Mouse (Mus musculus): ENCODE results near the gene Apobec3. TPM values are rescaled to one million over a fixed set of nuclear protein-coding genes. Genes with fewer than 3 reads are reported as not detected.
"Not testable (repeated sequence)": the region's sequence is repeated elsewhere in the genome, so short reads cannot be mapped to it uniquely, and the experiment has no call there.

The Apobec3 gene
- total and polyA plus RNA-seq, 2 experiments from 2014 or later, result 5.1 to 6.3 TPM

DNA sequence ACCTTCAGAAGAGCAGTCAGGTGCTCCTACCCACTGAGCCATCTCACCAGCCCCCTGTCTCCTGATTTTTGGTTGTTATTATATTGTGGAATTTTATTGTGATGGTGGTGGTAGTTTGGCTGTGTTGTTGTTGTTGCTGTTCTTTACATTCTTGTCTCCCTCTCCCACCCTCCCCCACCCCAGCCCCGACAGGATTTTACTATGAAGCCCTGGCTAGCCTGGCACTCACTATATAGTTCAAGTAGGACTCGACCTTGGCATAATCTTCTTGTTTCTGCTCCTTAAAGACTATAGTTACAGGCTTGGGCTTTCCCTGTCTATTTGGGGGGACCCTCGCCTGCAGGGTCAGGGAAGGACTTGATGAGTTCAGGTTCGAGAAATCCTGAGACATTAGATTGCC, 2.9 kb downstream of the Apobec3 start:
- H3K4me1 ChIP-seq (ENCODE audit: control insufficient read depth, insufficient read depth), result 0 out of 2 replicates have a peak, but pooled peaks cover 9% of the 10 kb centered on the region
- H3K27ac ChIP-seq (ENCODE audit: low read depth), result 0 out of 2 replicates have a peak overlapping the region, but pooled peaks have one; percentile 30
- H3K4me2 ChIP-seq (ENCODE audit: low read depth, low read length), result peak overlapping the region; percentile 12; the same call in 1 of the 2 replicates

DNA sequence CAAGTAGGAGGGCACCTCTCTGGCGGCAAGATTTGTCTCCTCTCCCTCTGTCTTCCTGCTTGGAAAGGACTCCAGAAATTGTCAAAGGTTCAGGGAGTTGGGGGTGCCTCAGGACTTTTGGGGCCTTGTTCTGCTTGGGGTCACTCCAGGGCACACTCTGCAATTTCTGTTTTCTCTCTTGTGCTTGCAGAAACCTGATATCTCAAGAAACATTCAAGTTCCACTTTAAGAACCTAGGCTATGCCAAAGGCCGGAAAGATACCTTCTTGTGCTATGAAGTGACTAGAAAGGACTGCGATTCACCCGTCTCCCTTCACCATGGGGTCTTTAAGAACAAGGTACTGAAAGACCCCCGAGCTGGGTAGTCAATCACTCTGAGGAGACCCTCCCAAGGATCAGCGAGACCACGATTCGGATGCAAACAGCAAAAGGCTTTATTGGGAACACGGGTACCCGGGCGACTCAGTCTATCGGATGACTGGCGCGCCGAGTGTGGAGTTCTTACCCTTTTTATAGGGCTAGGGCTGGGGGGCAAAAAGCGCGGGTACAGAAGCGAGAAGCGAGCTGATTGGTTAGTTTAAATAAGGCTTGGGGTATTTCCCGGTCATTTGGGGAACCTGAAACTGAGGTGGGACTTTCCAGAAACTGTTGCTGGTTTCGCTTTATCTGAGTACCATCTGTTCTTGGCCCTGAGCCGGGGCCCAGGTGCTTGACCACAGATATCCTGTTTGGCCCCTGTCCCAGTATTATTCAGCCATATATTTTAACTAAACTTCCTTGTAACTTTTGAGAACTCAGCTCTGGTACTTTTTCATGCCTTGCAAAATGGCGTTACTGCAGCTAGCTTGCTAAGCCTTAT, 4.0 kb downstream of the Apobec3 start:
- not testable (repeated sequence) for ATAC-seq (ENCODE audit: insufficient read depth, low read depth); H3K4me3 ChIP-seq (ENCODE audit: low read depth, low read length); H3K4me1 ChIP-seq (ENCODE audit: control insufficient read depth, insufficient read depth); H3K27me3 ChIP-seq (ENCODE audit: control insufficient read depth, insufficient read depth, low read length); DNase-seq (ENCODE audit: low spot score); H3K9me3 ChIP-seq (replicated peaks; ENCODE audit: control insufficient read depth, low read length); H3K9ac ChIP-seq (replicated peaks; ENCODE audit: low read depth, low read length)
- H3K27ac ChIP-seq (ENCODE audit: low read depth), result peak overlapping the region; percentile 30; the same call in 1 of the 2 replicates
- peak overlapping the region; percentile 30; the same call in 1 of the 2 replicates for H3K4me2 ChIP-seq (ENCODE audit: low read depth, low read length)
- WGBS, result 71% methylated on average over 10 of the region's 23 CpGs
- peaks cover 17% of the 10 kb centered on the region; the same call in 1 of the 2 replicates for H3K36me3 ChIP-seq (replicated peaks; ENCODE audit: control insufficient read depth, insufficient read depth, low read length)

More for the DNA sequence above, 2.9 kb downstream of the Apobec3 start:
- Histone ChIP-seq H3K36me3 (replicated peaks; ENCODE audit: control insufficient read depth, insufficient read depth, low read length) (peaks cover 17% of the 10 kb centered on the region; the same call in 1 of the 2 replicates), H3K4me3 (ENCODE audit: low read depth, low read length) (no peak overlapping the region), H3K9me3 (replicated peaks; ENCODE audit: control insufficient read depth, low read length) (no peaks in the 10 kb centered on the region), H3K27me3 (ENCODE audit: control insufficient read depth, insufficient read depth, low read length) (no peaks in the 10 kb centered on the region), H3K9ac (replicated peaks; ENCODE audit: low read depth, low read length) (no peak overlapping the region; the same call in 1 of the 2 replicates)
- no peak for ATAC-seq (ENCODE audit: insufficient read depth, low read depth)
- TF ChIP-seq EP300 (IDR thresholded peaks at IDR 0.05; ENCODE audit: low read depth) (no peak), CTCF (IDR thresholded peaks at IDR 0.05; ENCODE audit: low read depth) (no peak)
- DNase-seq (ENCODE audit: low spot score), result no peak
- WGBS, result 72% methylated on average over 4 of the region's 4 CpGs

DNA sequence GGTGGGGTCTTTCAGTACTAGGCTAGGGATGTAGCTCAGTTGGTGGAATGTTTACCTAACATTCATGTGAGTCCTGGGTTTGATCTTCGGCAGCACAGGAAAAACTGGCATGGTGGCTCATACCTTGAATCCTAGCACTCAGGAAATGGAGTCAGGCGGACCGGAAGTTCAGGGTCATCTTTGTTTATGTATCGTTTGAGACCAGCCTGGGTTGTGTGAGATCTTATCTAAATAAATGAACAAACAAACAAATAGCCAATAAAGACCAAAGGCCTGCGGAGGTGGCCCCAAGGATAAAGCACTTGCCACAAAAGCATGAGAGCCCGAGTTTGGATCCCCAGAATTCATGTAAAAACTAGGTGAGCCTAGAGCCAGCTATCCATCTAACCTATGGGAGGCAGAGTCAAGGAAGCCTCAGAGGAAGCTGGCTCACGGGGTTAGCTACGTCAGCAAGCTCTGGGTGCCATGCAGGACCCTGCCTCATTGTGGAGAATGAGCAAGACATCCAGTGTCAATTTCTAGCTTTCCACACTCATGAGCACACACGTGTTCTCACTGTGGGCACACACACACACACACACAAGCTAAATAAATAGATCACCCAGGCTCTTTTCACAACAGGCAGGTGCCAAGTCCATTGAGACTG, 4.7 kb downstream of the Apobec3 start:
- H3K4me1 ChIP-seq (ENCODE audit: control insufficient read depth, insufficient read depth), result 0 out of 2 replicates have a peak, but pooled peaks cover 5% of the 10 kb centered on the region
- TF ChIP-seq CTCF (IDR thresholded peaks at IDR 0.05; ENCODE audit: low read depth) (no peak), EP300 (IDR thresholded peaks at IDR 0.05; ENCODE audit: low read depth) (no peak)
- H3K9ac ChIP-seq (replicated peaks; ENCODE audit: low read depth, low read length), result no peak overlapping the region
- H3K27me3 ChIP-seq (ENCODE audit: control insufficient read depth, insufficient read depth, low read length), result no peaks in the 10 kb centered on the region
- H3K9me3 ChIP-seq (replicated peaks; ENCODE audit: control insufficient read depth, low read length), result no peaks in the 10 kb centered on the region
- no peak overlapping the region for H3K27ac ChIP-seq (ENCODE audit: low read depth)
- H3K4me3 ChIP-seq (ENCODE audit: low read depth, low read length), result no peak overlapping the region
- H3K36me3 ChIP-seq (replicated peaks; ENCODE audit: control insufficient read depth, insufficient read depth, low read length), result peaks cover 17% of the 10 kb centered on the region; the same call in 1 of the 2 replicates
- no peak for DNase-seq (ENCODE audit: low spot score)
- no peak for ATAC-seq (ENCODE audit: insufficient read depth, low read depth)
- H3K4me2 ChIP-seq (ENCODE audit: low read depth, low read length), result no peak overlapping the region
- WGBS, result 66% methylated on average over 9 of the region's 9 CpGs

DNA sequence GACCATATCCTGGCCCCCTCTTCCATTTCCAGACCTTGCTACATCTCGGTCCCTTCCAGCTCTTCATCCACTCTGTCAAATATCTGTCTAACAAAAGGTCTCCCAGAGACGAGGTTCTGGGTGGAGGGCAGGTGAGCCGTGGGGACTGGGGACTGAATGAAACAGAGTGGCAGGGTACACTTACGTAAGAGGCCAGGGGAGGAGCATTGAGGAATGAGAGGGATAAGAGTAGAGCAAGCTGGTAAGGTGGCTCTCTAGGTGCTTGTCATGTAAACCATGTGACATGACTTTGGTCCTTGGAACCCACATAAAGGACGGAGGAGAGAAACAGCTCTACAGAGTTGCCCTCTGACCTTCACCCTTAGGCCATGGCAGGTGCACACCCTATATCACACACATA, 7.5 kb downstream of the Apobec3 start:
- 87% methylated on average over 5 of the region's 5 CpGs for WGBS
- Histone ChIP-seq H3K27me3 (ENCODE audit: control insufficient read depth, insufficient read depth, low read length) (no peaks in the 10 kb centered on the region), H3K4me2 (ENCODE audit: low read depth, low read length) (no peak overlapping the region), H3K4me1 (ENCODE audit: control insufficient read depth, insufficient read depth) (no peaks in the 10 kb centered on the region), H3K9ac (replicated peaks; ENCODE audit: low read depth, low read length) (no peak overlapping the region), H3K27ac (ENCODE audit: low read depth) (no peak overlapping the region), H3K36me3 (replicated peaks; ENCODE audit: control insufficient read depth, insufficient read depth, low read length) (peaks cover 17% of the 10 kb centered on the region; the same call in 1 of the 2 replicates), H3K9me3 (replicated peaks; ENCODE audit: control insufficient read depth, low read length) (no peaks in the 10 kb centered on the region), H3K4me3 (ENCODE audit: low read depth, low read length) (no peak overlapping the region)
- no peak for TF ChIP-seq EP300 (IDR thresholded peaks at IDR 0.05; ENCODE audit: low read depth)
- TF ChIP-seq CTCF (IDR thresholded peaks at IDR 0.05; ENCODE audit: low read depth), result no peak
- ATAC-seq (ENCODE audit: insufficient read depth, low read depth) (no peak), DNase-seq (ENCODE audit: low spot score) (no peak)

DNA sequence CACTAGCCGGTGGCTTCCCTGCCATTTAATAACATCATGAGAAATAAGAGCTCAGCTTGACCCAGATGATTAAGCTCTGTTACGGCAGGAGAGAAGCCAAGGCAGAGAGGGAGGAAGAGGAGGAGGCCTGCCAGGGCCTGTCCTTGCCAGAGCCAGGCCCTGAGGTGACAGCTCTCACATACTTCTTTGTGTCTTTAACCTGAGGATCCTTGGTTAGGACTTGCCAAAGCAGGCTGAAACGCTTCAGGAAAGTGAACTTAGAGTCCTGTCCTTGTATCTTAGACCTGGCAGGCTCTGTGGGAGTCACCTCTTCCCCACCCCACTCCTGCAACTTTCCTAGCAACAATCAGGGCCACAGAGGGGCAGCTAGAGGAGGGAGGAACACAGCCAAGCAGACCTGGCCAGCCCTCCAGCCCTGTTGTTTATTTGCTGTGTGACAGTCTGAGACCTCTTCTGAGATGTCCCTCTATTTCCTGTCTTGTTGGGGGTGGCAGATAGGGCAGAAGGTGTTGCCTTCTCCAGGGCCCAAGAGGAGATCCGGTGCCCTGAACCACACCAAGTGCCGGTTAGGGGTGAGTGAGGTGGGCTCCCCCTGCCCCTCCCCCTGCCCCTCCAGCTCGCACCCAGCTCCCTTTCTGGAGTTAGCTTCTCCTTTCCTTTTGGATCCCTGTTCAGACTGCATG, 8.5 kb downstream of the Apobec3 start:
- H3K27me3 ChIP-seq (ENCODE audit: control insufficient read depth, insufficient read depth, low read length), result no peaks in the 10 kb centered on the region
- H3K4me3 ChIP-seq (ENCODE audit: low read depth, low read length), result no peak overlapping the region
- H3K4me1 ChIP-seq (ENCODE audit: control insufficient read depth, insufficient read depth), result no peaks in the 10 kb centered on the region
- WGBS, result 80% methylated on average over 6 of the region's 6 CpGs
- H3K27ac ChIP-seq (ENCODE audit: low read depth), result no peak overlapping the region
- ATAC-seq (ENCODE audit: insufficient read depth, low read depth) (no peak), DNase-seq (ENCODE audit: low spot score) (no peak)
- no peak overlapping the region for H3K9ac ChIP-seq (replicated peaks; ENCODE audit: low read depth, low read length)
- no peak overlapping the region for H3K4me2 ChIP-seq (ENCODE audit: low read depth, low read length)
- peaks cover 17% of the 10 kb centered on the region; the same call in 1 of the 2 replicates for H3K36me3 ChIP-seq (replicated peaks; ENCODE audit: control insufficient read depth, insufficient read depth, low read length)
- TF ChIP-seq EP300 (IDR thresholded peaks at IDR 0.05; ENCODE audit: low read depth), result no peak
- no peaks in the 10 kb centered on the region for H3K9me3 ChIP-seq (replicated peaks; ENCODE audit: control insufficient read depth, low read length)
